Mouse (Mus musculus) layer of hippocampus, postnatal 36 days (tissue): ENCODE data around the gene Glt8d2. TPM values are rescaled to one million over a fixed set of nuclear protein-coding genes. Genes with fewer than 3 reads are reported as not detected.
A peak's percentile ranks its signal among the peaks of the same experiment; 100 is the strongest.

Experiments used
- DNase-seq, 2 experiments: peaks; one replicate each; pipeline ENCODE4 v3.0.0; 2022
- total RNA-seq, 2 experiments: library from RNA; stranded (reverse); gene quantifications; 2 replicates each; pipeline ENCODE4 v1.2.3; 2021

The Glt8d2 gene
- total RNA-seq: 10 to 100 TPM; 17.1 to 19.9 TPM

DNA sequence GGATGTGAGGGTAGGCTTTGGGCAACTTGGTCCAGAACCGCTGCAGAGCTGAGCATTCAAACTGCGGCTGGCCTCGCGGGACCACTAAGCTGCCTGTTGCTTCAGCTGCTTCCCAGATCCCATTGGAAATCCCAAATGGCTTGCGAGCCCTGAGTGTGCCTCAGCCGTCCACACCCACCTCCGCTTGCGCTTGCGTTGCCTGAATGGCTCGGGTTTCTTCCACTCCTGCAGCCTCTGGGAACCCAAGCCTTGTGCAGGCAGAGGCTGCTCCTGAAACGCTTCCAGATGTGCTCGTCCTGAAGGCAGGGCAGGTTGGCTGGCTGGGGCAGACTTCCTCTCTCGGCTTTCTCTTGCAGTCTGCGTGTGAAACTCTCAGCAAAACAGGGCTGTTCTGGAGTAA, at the start of gene Glt8d2:
Gene Glt8d2, minus strand, starts transcription at position 157 of the 400 bp plus-strand sequence.
- peak in 1 of 2 experiments; percentile 54 for DNase-seq

DNA sequence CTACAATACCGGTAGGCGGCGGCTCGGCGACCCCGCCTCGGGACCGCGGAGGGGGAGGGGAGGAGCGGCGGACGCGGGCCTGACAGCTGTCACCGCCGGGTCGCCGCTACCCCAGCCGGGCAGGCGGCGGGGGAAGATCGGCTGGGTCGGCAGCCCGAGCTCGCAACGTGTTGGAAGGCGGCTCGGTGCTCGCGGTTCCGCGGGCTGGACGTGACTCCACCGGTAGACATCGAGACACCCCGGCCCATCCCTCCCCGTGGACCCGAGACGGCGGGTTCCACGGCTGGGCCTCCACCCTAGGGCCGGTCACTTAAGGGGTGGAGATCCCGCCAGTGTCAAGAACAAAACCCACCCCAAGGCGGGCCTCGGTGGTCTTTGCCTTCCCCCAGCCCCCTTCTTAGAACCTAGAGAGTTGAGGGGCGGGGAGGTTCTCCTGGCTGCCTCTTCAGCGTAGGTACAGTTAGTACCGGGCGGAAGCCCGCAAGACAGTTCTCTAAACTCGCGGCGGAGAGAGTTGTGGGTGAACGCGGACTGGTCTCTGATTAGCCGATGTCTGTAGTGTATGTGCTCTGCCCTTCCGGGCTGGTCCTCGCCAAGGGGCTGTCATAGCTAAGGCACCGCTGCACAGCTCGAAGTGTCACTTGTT, 9.0 kb upstream of the Glt8d2 start:
- DNase-seq: no peak

DNA sequence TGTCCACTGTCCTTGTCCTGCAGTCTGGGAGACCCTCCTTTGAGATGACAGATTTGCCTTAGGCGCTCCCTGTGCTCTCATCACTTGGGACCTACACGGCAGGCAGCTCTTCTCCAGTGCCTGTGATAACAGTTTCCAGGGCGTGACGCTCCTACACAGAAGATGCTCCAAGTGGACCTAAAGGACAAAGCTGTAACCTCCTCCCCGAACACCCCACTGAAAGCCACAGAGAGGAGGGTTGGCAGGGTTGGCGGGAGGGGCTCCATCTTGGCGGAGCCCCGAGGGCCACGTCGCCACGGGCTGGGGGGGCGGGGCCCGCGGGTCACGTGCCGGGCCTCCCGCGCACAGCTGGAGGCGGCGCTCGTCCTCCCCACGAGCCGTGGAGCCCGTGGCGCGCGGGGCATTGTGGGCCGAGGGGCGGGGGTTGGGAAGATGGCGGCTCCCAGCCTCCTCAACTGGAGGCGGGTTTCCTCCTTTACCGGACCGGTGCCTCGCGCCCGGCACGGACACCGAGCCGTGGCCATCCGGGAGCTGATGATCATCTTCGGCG, 8.3 kb upstream of the Glt8d2 start:
- peak; percentile 89 to 92 for DNase-seq

DNA sequence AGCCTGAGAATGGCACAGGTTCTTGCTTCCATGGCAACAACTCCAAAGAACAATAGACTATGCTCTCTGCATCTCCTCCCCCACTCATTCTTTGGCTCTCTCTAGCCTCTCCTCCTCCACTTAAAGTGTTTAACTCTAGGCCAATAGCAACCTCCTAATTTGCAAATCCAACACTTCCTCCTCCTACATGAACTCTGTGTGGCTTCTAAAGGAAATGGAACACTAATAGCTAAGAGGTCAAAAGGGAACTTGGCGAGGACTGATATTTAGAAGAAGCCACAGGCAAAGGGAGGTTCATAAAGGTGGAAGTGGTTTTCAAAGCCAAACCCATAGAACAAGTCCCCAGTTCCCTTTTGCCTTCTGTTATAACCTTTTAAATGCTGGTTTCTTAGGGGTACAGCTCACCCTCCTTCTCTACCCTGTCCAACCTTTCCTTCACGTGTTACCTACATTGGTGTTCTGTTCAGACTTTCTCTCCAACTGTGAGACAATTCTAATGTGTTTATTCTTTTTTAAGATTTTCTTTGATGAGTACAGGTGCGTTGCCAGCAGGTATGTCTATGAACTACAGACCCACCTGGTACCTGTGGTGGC, 7.0 kb upstream of the Glt8d2 start:
- no peak for DNase-seq

DNA sequence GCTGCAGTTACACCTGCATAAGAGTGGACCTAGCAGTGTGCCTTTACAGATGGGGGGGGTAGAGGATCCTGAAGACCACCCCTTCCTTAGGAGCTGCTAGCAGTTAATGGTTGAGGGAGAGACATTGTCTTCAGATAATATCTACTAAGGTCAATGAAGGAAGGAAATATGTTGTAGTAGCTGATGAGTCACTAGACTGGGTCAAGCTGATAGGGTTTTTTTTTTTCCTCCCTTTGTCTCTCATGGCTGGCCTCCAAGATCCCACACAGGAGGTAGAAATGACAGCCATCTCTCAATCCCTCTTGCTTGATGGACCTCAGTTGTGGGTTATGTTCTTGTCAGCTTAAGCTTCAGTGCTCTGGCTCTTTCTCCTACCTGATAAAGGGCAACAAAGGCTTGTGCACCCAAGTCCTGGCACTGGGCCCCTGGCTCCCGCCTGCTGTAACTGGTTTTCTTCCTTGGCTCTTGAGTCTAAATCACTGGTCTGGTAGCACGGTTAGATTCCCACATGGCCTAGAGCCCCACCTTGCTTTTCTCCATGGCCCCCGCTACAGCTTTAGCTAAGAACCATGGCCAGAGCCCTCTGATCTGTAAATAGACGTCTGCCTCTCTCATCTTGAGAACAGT, 6.1 kb upstream of the Glt8d2 start:
- DNase-seq: no peak

DNA sequence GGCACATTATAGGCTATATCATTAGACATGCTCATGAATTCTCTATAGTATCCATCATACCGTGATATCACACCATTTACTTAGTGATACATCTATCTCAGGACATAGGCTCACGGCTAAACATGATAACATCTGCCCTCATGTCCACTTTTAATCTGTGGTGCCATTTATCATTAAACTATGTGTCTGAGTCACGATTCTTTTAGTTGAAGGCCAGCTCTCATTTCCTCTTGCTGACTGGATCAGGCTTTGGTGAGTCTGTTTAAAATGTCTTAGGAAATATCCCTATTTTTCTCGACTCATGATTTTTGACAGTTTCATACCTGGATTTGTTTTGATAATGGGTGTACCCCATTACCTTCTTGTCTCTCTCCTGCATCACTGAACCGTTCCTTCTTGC, 5.5 kb upstream of the Glt8d2 start, which contains the start of gene Hcfc2:
Gene Hcfc2, plus strand, starts transcription at position 205 of the 400 bp plus-strand sequence.
- DNase-seq: no peak

DNA sequence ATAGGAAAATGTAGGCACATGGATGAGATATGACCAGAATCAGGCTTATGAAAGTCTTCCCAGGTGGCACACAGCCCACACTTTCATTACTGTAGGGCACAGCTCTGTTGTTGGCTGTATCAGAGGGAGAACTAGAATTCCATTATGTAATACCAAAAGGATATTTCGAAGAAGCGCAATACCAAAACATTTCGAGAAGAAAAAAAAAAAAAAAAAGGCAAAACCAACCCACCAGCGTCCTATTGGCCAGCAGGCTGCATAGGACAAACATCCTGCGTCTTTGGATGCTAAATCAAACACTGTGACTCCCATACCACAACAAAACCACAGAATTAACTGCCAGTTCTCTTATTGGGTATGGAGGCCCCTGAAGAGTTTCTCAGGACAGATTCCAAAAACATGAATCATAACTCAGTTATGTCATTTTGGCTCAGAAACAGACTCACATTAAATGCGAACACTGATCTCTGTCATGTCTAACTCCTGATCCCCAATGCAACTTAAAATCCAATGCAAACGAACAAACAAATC, 704 bp downstream of the Glt8d2 start:
- DNase-seq: no peak

DNA sequence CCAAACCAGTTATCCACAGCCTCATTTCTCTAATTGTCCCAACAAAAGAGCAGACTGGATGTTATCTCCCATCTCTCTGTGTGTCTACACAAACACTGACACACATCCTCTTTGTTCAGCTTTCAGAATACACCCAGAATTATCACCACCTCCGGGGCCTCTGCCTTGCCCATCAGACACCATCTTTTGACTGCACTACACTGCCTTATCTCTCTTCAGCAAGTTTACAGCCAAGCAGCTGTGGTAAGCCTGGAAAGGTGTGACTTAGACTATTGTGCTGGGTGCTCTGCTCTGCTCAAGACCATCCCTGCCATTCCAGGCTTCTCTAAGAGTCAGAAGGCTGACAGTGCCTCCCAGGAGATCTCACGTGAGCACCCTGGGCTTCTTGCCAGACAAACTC, 5.0 kb downstream of the Glt8d2 start:
- DNase-seq: no peak

DNA sequence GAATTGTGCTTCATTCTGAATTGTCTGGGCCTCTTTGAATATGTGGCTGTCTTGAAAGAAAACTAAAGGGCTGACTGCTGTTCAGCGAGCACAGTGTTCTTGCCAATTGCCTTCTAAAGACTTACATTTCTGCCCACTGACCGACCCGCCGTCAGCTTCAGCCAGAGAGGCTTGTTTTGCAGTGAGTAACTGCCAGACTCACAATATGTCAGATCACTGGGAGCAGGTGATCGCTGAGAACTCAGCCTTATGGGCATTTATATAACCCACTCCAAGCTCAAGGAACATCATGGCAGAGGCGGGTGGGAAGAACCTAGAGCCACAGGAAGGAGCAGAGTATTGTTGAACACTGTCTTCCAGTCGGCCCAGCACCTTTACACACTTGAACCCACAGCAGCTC, 8.8 kb downstream of the Glt8d2 start:
- peak in 1 of 2 experiments; percentile 37 for DNase-seq

DNA sequence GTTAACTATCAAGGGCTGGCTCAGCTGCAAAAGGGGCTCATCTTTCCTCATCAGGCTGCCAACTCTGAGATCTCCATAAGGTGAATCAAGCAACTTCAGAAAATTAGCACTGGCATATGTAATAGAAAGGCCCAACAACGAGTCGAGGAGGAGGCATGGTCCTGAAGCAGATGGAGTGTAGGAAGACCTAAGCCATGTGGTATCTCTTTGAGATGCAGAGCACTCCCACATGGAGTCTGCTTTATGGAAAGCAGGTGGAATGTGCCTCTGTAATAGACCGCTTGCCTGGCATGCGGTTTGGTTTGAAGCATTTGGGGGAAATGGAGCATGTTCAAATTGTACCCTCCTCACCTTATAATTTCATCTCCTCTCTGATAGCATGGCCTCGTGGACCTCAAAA, 9.7 kb downstream of the Glt8d2 start:
- peak; percentile 59 to 65 for DNase-seq

DNA sequence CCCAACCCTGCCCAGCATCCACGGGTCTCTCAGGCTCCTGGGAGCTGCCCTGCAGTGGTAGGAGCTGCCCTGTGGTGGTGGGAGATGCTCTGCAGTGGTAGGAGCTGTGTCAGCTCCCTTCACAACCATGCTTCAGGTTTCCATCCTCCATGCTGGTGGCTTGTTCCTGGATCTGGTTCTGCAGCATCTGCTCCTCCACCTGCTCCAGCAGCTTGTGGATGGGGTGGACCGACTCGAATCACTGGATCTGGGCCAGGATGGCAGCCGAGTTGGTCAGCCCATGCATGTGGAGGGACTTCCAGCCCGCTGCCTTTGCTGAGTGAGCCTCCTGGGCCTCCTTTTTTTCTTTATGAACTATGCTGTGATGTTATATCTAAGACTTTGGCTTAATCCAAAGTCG, 13.5 kb downstream of the Glt8d2 start:
- DNase-seq: peak; percentile 56 to 61

DNA sequence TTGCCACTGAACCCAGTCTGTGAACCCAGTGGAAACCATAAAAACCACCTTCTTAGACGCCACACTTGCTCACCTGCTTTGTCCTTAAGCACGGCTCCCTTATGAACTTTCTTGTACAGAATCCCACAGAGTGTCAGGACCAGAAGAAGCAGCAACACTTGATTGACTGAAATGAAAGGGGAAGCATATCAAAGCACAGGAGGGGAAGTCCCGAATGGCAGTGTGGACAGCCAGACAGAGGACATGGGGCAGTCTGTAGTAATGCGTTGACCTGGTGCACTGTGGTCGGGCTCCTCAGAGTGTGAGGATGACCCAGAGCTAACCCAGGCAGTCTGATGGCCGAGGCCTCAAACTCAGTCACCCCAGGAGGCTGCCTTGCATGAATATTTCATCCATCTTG, 20.2 kb downstream of the Glt8d2 start:
- no peak for DNase-seq

DNA sequence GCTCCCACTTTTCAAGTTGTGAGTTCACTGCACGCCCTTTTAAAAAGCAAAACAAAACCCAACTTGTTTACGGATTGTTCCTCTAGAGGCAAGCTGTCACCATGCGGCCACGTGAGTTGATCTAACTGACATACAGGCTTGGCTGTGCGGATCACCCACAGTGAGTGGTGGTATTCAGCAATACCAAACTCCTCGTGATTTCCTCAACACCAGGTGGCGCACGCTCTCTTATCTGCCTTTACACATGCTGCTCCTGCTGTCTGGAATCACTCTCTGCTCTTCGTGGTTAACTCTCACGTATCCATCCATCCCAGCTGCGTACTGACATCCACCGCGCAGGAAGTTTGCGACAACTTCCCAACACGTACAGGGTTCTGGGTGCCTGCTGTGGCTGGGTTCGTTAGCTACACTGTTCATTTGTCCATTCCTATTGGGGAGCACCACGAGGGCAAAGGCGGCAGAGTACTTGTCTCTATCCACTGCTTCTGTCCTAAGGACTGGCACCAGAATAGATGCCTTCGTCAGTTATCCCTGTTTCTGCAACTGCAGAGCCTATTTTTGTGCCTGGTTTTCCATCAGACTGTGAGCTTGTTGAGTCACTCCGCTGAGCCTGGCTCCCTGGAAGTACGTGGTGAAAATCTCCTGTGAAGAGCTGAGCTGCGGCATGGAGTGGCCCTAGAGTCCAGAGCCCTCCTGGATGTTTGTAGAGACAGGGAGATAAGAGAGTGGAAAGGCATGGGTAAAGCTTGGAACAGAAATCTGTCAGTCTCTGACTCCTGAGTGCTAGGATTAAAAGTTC, 23.8 kb downstream of the Glt8d2 start:
- peak; percentile 81 to 83 for DNase-seq

DNA sequence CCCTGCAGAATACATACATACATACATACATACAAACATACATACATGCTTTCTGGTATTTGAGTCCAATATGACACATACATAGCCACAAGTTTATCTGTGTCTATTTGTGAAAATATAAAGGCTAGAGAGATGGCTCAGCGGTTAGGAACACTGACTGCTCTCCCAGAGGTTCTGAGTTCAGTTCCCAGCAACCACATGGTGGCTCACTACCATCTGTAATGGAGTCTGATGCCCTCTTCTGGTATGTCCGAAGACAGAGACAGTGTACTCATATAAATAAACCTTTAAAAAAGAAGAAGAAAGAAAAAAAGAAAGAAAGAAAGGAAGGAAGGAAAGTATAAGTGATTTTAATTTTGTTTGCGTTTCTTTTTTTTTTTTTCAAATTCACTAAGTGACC, 24.5 kb downstream of the Glt8d2 start:
- DNase-seq: no peak

DNA sequence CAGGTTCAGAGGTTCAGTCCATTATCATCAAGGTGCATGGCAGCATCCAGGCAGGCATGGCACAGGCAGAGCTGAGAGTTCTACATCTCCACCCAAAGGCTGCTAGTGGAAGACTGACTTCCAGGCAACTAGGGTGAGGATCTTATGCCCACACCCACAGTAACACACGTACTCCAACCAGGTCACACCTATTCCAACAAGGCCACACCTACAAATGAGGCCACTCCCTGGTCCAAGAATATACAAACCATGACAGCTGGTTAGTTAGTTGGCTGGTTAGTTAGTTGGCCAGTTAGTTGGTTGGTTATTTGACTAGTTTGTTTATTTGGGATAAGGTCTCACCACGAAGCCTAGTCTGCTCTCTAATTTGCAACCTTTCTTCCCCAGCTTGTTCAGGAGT, 27.2 kb downstream of the Glt8d2 start:
- no peak for DNase-seq

DNA sequence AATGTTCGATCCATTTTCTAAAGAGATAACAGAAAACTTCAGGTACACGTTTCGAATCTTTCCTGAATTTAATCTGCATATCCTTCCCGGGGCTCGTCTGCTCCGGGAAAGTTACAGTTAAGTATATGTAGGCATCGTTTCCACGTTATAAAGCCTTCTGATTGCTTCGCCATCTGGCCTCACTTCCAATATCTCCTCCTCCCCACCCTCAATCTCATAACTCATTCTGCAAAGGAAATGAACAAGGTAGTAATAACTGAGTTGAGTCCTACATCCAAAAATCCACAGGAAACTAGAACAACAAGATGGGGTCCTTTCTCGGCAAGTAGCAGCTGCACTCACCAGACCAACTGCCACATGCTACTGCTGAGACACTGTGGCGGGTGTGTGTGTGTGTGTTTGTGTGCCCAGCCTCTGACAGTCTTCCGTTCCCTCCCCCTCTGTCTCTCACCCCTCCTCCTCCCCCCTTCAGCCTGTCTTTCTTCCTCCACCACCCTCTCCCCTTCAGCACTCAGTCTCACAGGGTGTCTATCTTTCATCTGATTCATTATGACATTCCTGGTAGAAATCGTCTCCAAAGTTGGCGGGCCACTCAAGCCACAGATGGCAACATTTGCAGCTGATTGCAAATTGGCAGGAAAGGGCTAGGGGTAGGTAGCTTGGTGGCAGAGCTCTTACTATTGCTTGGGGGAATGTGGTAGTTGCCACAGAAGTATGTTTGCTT, 28.0 kb downstream of the Glt8d2 start:
- DNase-seq: peak; percentile 75 to 79

DNA sequence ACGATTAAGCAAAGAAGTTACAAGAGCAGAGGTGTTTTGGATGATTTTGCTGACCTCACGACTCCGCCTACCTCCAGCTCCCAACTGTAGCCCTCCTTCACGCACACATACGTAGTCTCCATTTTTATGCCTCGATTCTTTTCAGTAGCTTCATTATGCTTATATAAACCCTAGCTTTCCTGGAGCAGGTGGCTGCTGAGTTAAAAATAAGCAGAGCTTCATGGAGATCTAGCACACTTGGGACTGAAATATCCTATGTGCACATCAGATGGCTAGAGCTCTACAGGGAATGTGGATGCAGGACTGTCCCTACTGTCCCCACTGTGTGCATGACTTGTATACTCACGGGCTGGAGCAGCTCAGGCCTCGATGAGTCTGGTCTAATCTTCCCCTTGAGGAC, 28.6 kb downstream of the Glt8d2 start:
- DNase-seq: peak in 1 of 2 experiments; percentile 26

DNA sequence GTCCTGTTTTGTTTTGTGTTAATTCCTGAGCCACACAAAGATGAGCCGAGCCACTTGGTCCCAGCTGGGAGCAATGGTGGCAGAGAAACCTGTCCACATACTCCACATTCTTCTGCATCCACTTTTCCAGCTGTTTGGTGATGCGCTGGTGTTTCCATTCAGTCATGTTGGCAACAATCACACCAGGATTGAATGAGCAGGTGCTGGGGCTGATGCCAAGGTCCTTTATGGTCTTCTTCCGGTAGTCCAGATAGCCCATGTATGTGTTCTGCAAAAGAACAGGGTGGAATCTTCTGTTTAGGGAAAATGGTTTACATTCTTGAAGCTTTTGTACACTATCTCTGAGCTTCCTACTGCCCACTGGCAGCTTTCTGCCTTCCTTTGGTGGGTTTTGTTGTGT, 35.9 kb downstream of the Glt8d2 start:
- no peak for DNase-seq

DNA sequence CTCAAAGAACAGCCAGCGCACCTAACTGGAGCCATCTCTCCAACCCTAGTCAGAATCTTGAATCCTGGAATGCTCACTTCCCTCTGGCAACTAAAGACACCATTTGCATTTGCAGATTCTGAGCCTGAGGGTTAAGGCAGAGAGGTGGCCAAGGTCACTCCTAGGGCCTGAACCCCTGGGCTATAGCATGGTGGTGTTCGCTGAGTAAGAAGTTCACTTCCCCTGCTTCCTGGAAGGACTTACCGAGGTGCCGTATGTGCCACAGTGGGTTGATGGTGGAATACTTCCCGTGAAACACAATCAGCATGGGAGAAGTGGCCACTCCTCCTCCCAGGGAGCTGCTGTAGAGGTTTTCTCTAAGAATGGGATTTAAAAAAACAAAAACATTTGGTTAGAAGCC, 37.8 kb downstream of the Glt8d2 start:
- no peak for DNase-seq

DNA sequence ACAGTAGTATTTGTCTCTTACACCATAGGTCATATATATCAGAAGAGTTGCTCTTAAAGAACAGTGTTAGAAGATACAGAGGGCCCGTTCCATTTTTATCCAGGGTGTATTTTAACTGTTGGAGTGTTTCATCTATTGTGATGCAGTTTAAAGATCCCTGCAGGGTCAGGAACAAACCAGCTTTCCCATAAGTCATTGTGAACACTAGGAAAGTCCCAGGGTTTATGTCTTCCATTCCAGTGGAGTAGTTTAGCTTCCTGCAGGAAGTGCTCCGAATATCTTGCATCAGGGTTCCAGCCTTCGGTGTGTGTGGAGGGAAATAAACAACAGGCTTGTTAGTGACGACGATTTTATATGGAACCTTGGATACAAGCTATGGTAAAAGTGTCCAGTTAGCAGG, 39.2 kb downstream of the Glt8d2 start:
- no peak for DNase-seq

DNA sequence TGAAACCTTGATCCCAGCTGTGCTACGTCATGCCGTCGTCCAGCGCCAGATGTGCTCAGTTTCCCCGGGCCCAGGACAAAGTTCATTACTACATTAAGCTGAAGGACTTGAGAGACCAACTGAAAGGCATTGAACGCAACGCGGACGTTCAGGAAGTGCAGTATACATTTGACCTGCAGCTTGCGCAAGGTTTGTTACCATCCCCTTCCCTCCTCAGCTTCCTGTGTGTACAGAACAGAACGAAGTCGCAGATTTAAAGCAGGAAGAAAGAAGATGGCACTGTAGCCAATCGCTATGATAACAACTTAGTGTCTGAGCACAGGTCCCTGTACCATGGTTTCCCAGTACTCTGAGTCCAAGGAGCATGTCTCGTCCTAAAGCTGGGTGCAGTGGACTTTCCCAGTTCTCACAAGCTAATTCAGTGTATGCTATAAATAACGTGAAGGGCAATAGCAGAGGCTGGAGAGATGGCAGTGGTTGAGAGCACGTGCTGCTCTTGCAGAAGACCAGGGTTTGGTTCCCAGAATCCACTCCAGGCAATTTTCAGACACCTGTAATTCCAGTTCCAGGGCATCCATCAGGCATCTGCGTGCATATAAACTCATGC, 43.1 kb downstream of the Glt8d2 start:
- no peak for DNase-seq
